Mouse (Mus musculus) spleen, adult 2 months (tissue): ENCODE measurements around the gene Gm9376. TPM values are rescaled to one million over a fixed set of nuclear protein-coding genes. Genes with fewer than 3 reads are reported as not detected.

Source experiments
- DNase-seq, 2 experiments: peaks; one replicate each; pipeline versions ENCODE4 v3.0.0 to v3.0.0-alpha.2; 2012 to 2021; ENCODE audit warnings: low spot score in 2 of 2, low read depth in 1 of 2
- H3K27ac ChIP-seq: fragments of 200-500 bp; 2 replicates; pipeline ENCODE4 v1.5.1; 2012; ENCODE audit warnings: low read length, inconsistent platforms; ENCODE audit not compliant: insufficient read depth
- H3K27me3 ChIP-seq: fragments of 200-500 bp; 2 replicates; pipeline ENCODE4 v1.6.1; 2012; ENCODE audit warnings: mild to moderate bottlenecking, moderate library complexity, low read length, inconsistent platforms; ENCODE audit not compliant: control insufficient read depth, insufficient read depth
- H3K36me3 ChIP-seq: fragments of 200-500 bp; 2 replicates; pipeline ENCODE4 v1.6.1; 2012; ENCODE audit warnings: mild to moderate bottlenecking, low read length, inconsistent platforms; ENCODE audit not compliant: control insufficient read depth, insufficient read depth
- H3K4me1 ChIP-seq: fragments of 200-500 bp; 2 replicates; pipeline ENCODE4 v1.6.1; 2011; ENCODE audit warnings: inconsistent platforms; ENCODE audit not compliant: control insufficient read depth, insufficient read depth, insufficient read length
- H3K4me3 ChIP-seq: fragments of 200-500 bp; 2 replicates; pipeline ENCODE4 v1.5.1; 2011; ENCODE audit warnings: mild to moderate bottlenecking, inconsistent platforms; ENCODE audit not compliant: insufficient read depth, insufficient read length; ENCODE audit errors: extremely low read depth
- CTCF ChIP-seq: fragments of 200-500 bp; IDR thresholded peaks from 2 replicates; pipeline ENCODE4 v1.5.1; 2011; ENCODE audit warnings: mild to moderate bottlenecking, inconsistent platforms; ENCODE audit not compliant: insufficient read depth, insufficient read length, insufficient replicate concordance; ENCODE audit errors: extremely low read depth
- POLR2A ChIP-seq: fragments of 200-500 bp; IDR thresholded peaks from 2 replicates; pipeline ENCODE4 v1.6.1; 2011; ENCODE audit warnings: low read depth, low read length, inconsistent platforms
- WGBS: fragments of 180-500 bp; shearing (Covaris S2); methylation state at CpG from one replicate; pipeline ENCODE4 v1.1.7; 2018; 5-methylcytosine and 5-hydroxymethylcytosine counted together
- polyA plus RNA-seq: library from polyadenylated mRNA; depleted of rRNA; stranded (reverse); fragments of >200 nt; gene quantifications from 2 replicates; pipeline ENCODE4 v1.2.3, GENCODE M21; 2012; rRNA removed

Gene Gm9376
- polyA plus RNA-seq, 1 experiment: not detected

DNA sequence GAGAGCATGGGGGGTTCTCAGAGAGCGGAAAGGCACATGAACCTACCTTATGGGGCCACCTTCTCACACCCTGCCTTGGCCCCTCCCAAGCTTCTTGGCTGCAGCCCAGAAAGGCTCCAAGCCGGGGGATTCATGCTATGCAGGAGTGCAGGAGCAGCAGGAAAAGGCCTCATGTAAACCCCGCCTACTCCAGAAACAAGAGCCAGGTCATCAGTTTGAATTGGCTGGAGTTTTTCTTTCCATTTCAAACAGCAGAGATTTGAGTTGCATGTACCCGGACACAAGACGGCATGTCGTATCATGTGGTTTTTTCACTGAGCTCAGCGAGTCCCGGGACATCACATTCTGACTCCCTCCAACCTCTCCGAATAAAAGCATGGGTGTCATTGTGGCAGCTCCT lies 39.2 kb downstream of the Gm9376 start:
- H3K4me3 ChIP-seq: no peak overlapping the region
- H3K4me1 ChIP-seq: no peaks in the 10 kb centered on the region
- TF ChIP-seq CTCF (no peak), POLR2A (no peak)
- H3K36me3 ChIP-seq: no peaks in the 10 kb centered on the region
- DNase-seq: no peak
- WGBS: 84% methylated on average over 9 of the region's 9 CpGs
- no peak overlapping the region for H3K27ac ChIP-seq
- H3K27me3 ChIP-seq: no peaks in the 10 kb centered on the region

DNA sequence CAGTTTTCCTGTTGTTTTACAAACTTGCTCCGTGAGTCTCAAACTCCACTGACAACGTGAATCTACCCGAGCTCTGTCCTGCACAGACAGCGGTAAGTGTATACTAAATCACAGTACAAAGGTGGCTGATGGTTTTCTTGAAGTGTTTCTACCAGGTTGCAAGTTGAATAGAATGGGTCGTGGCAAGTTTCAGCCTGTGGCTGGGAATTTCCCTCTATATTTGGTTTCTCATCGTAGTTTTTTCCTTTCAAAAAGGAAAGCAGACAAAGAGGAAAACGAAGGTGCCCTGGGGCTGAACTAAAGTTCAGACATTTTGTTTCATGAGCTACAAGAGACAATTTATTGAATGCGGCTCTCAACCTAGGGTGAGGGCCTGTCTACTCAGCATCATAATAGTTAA lies 40.3 kb downstream of the Gm9376 start:
- WGBS: 77% methylated on average over 8 of the region's 8 CpGs
- TF ChIP-seq POLR2A: no peak
- TF ChIP-seq CTCF: no peak
- no peaks in the 10 kb centered on the region for H3K36me3 ChIP-seq

DNA sequence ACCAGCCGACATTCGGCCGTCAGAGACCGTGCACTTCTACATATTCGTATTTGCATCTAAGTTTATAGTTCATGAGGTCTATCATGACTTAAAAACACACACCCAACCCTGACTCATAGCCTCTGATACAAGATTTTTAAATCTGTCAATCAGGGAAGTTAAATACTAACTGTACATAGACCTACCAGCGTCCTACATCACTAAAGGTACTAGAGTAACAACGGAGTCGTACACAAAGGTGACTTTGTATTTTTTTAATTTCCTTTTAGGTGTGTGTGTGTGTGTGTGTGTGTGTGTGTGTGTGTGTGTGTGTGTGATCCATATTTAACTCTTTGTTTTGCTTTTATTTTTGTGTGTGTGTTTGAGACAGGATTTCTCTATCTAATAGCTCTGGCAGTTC lies 44.9 kb downstream of the Gm9376 start:
- Histone ChIP-seq H3K27me3 (no peaks in the 10 kb centered on the region), H3K27ac (no peak overlapping the region), H3K36me3 (no peaks in the 10 kb centered on the region), H3K4me3 (no peak overlapping the region), H3K4me1 (no peaks in the 10 kb centered on the region)
- no peak for DNase-seq
- 89% methylated on average over 8 of the region's 8 CpGs for WGBS
- TF ChIP-seq CTCF (no peak), POLR2A (no peak)

More for the DNA sequence above, 40.3 kb downstream of the Gm9376 start:
- Histone ChIP-seq H3K4me3 (no peak overlapping the region), H3K27me3 (no peaks in the 10 kb centered on the region), H3K27ac (no peak overlapping the region), H3K4me1 (no peaks in the 10 kb centered on the region)
- DNase-seq: no peak

DNA sequence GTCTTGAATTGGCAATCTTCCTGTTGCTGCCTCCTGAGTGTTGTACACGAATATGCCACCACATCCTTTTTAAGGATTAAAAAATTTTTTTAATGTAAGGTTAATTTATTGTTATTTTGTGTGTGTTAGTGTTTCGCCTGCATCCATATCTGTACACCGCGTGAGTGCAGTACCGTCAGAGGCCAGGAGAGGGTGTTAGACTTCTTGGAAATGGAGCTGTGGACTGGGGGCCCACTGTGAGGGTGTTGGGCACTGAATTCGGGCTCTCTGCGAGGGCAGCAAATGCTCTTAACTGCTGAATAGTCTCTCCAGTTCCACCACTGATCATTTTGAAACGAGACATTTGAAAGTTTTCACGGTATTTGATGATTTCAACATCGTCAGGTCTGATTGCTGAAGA lies 45.9 kb downstream of the Gm9376 start:
- Histone ChIP-seq H3K36me3 (no peaks in the 10 kb centered on the region), H3K27ac (no peak overlapping the region), H3K4me3 (no peak overlapping the region), H3K27me3 (no peaks in the 10 kb centered on the region), H3K4me1 (no peaks in the 10 kb centered on the region)
- TF ChIP-seq CTCF (no peak), POLR2A (no peak)
- DNase-seq: no peak
- WGBS: 92% methylated on average over 10 of the region's 10 CpGs

DNA sequence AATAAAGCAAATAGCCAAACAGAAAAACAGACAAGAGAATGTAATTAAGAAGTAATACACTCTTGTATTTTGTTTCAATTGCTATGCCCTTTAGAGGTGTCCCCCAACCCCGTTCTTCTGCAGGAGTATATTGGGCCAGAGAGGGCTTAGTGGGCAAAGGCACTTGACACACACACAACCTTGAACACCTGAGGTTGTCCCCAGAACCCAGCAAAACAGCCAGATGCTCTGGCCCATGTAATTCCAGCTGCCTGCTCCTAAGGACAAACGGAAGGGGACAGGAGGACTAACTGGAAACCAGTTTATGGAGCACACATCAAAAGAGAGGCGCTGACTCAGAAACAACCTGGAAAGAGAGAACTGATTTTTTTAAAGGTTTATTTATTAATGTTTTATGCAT lies 47.2 kb downstream of the Gm9376 start:
- no peak for DNase-seq
- WGBS: 93% methylated on average over 3 of the region's 3 CpGs
- no peaks in the 10 kb centered on the region for H3K4me1 ChIP-seq
- no peak overlapping the region for H3K27ac ChIP-seq
- H3K36me3 ChIP-seq: no peaks in the 10 kb centered on the region
- no peaks in the 10 kb centered on the region for H3K27me3 ChIP-seq
- no peak overlapping the region for H3K4me3 ChIP-seq
- TF ChIP-seq CTCF (no peak), POLR2A (no peak)

DNA sequence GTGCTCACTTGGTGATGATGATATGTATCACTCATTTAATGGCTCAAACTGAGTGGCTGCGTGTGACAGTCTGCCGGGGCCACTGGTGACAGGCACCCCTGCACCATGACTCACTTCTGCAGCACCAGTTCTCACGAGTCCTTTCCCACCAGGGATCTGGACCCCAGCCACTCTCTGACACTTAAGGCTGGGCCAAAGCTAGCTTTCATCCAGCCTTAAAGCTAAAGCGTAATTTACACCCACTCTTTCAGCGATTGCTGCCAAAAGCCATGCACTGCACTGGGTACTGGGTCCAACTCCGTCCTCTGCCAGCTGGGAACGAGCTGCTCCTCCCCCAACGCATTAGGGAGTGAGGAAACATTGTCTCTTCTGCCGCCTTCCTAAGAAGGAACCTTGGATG lies 50.5 kb downstream of the Gm9376 start:
- TF ChIP-seq POLR2A (no peak), CTCF (no peak)
- 76% methylated on average over 9 of the region's 9 CpGs for WGBS
- H3K4me3 ChIP-seq: no peak overlapping the region
- DNase-seq: no peak
- H3K27ac ChIP-seq: no peak overlapping the region
- no peaks in the 10 kb centered on the region for H3K27me3 ChIP-seq
- H3K36me3 ChIP-seq: no peaks in the 10 kb centered on the region
- H3K4me1 ChIP-seq: no peaks in the 10 kb centered on the region

Other genes with a start within 250 kb of the Gm9376 start
- 10.4 TPM in 1 of 2 replicates, not detected in the other for gene Dct, start 214.7 kb upstream of the Gm9376 start, polyA plus RNA-seq
- 4.0 and 5.3 TPM in 2 replicates for gene Tgds, start 134.2 kb upstream of the Gm9376 start, polyA plus RNA-seq
- 14.5 and 15.1 TPM in 2 replicates for gene Gpr180, start 129.8 kb upstream of the Gm9376 start, polyA plus RNA-seq
- gene Sox21, start 29.9 kb upstream of the Gm9376 start, polyA plus RNA-seq: not detected in 2 replicates